Mouse (Mus musculus) MEL (cell line): ENCODE measurements at regions not wholly inside any gene's neighbourhood (a gene's known extent, or its start where the extent isn't known, plus 50 kb on each side); places are given as distances from the start of the nearest gene placed in this dataset.

Source experiments
- DNase-seq: peaks from one replicate; pipeline ENCODE4 v3.0.0; 2011; ENCODE audit warnings: low read depth, low spot score
- H3K27ac ChIP-seq: 2 replicates; pipeline ENCODE4 v1.5.1; 2012; ENCODE audit warnings: low read depth, mild to moderate bottlenecking, control low read depth, low read length, moderate library complexity; ENCODE audit not compliant: control insufficient read depth
- H3K27me3 ChIP-seq, 2 experiments: fragments of 150-350 bp in 1 of 2; sonication (generic) in 1 of 2; 2 replicates each; pipeline ENCODE4 v1.6.1; 2012; ENCODE audit warnings: low read length in 2 of 2, mild to moderate bottlenecking in 2 of 2, improper control_type of control experiment in 1 of 2, moderate library complexity in 1 of 2; ENCODE audit not compliant: insufficient read depth in 2 of 2, control insufficient read depth in 1 of 2
- H3K36me3 ChIP-seq, 2 experiments: 2 replicates each; pipeline ENCODE4 v1.6.1; 2012 to 2014; ENCODE audit warnings: low read length in 2 of 2, improper control_type of control experiment in 1 of 2, inconsistent platforms in 1 of 2, mild to moderate bottlenecking in 1 of 2; ENCODE audit not compliant: insufficient read depth in 2 of 2, control insufficient read depth in 1 of 2
- H3K4me1 ChIP-seq, 2 experiments: fragments of 150-350 bp in 1 of 2; sonication (generic) in 1 of 2; 2 replicates each; pipeline ENCODE4 v1.6.1; 2012; ENCODE audit warnings: low read length in 2 of 2, improper control_type of control experiment in 1 of 2, mild to moderate bottlenecking in 1 of 2; ENCODE audit not compliant: insufficient read depth in 2 of 2, control insufficient read depth in 1 of 2
- H3K4me3 ChIP-seq, 2 experiments: fragments of 150-350 bp in 1 of 2; sonication (generic) in 1 of 2; 2 replicates each; pipeline ENCODE4 v1.5.1; 2012; ENCODE audit warnings: low read depth in 2 of 2, low read length in 2 of 2, mild to moderate bottlenecking in 2 of 2, moderate library complexity in 2 of 2, control low read depth in 1 of 2, improper control_type of control experiment in 1 of 2; ENCODE audit not compliant: control insufficient read depth in 1 of 2, insufficient read depth in 1 of 2
- H3K79me2 ChIP-seq: 2 replicates; pipeline ENCODE4 v1.6.1; 2012; ENCODE audit warnings: mild to moderate bottlenecking, low read length, moderate library complexity; ENCODE audit not compliant: control insufficient read depth, poor library complexity, insufficient read depth
- H3K9ac ChIP-seq: 2 replicates; pipeline ENCODE4 v1.6.1; 2012; ENCODE audit warnings: low read depth, mild to moderate bottlenecking, control low read depth, low read length, moderate library complexity; ENCODE audit not compliant: control insufficient read depth, poor library complexity, severe bottlenecking
- H3K9me3 ChIP-seq: fragments of 150-350 bp; sonication (generic); replicated peaks from 2 replicates; pipeline ENCODE4 v1.6.1; 2012; ENCODE audit warnings: mild to moderate bottlenecking, low read length, improper control_type of control experiment, moderate library complexity; ENCODE audit not compliant: insufficient read depth
- CHD1 ChIP-seq: IDR thresholded peaks from 2 replicates; pipeline ENCODE4 v1.6.1; 2012; ENCODE audit warnings: low read depth, mild to moderate bottlenecking, inconsistent platforms, low read length, improper control_type of control experiment
- CHD2 ChIP-seq: IDR thresholded peaks from 2 replicates; pipeline ENCODE4 v1.6.1; 2011; ENCODE audit warnings: low read length, improper control_type of control experiment
- E2F4 ChIP-seq: IDR thresholded peaks from 2 replicates; pipeline ENCODE4 v1.6.1; 2011; ENCODE audit warnings: low read depth, low read length, improper control_type of control experiment, borderline replicate concordance
- EP300 ChIP-seq, 2 experiments: IDR thresholded peaks; 2 replicates each; pipeline ENCODE4 v1.6.1; 2011; ENCODE audit warnings: improper control_type of control experiment in 2 of 2, low read length in 2 of 2, low read depth in 1 of 2, mild to moderate bottlenecking in 1 of 2
- ETS1 ChIP-seq: IDR thresholded peaks from 2 replicates; pipeline ENCODE4 v1.6.1; 2012; ENCODE audit warnings: low read depth, mild to moderate bottlenecking, inconsistent platforms, low read length, improper control_type of control experiment, moderate library complexity
- GABPA ChIP-seq: IDR thresholded peaks from 2 replicates; pipeline ENCODE4 v1.6.1; 2012; ENCODE audit warnings: low read depth, mild to moderate bottlenecking, inconsistent platforms, low read length, improper control_type of control experiment, moderate library complexity
- JUND ChIP-seq: IDR thresholded peaks from 2 replicates; pipeline ENCODE4 v1.6.1; 2011; ENCODE audit warnings: low read depth, mild to moderate bottlenecking, improper control_type of control experiment, low read length
- KAT2A ChIP-seq: conservative IDR thresholded peaks from 2 replicates; pipeline ENCODE4 v1.6.1; 2012; ENCODE audit warnings: low read depth, low read length, improper control_type of control experiment, inconsistent platforms
- MAX ChIP-seq: IDR thresholded peaks from 2 replicates; pipeline ENCODE4 v1.6.1; 2011; ENCODE audit warnings: low read length, improper control_type of control experiment
- MAZ ChIP-seq: IDR thresholded peaks from 2 replicates; pipeline ENCODE4 v1.6.1; 2012; ENCODE audit warnings: low read depth, mild to moderate bottlenecking, inconsistent platforms, low read length, improper control_type of control experiment
- MEF2A ChIP-seq: IDR thresholded peaks from 2 replicates; pipeline ENCODE4 v1.6.1; 2014; ENCODE audit warnings: low read depth, mild to moderate bottlenecking, inconsistent platforms, low read length, improper control_type of control experiment; ENCODE audit not compliant: poor library complexity, insufficient replicate concordance, severe bottlenecking; ENCODE audit errors: extremely low read depth
- MYB ChIP-seq: IDR thresholded peaks from 2 replicates; pipeline ENCODE4 v1.6.1; 2011; ENCODE audit warnings: mild to moderate bottlenecking, low read depth, low read length, improper control_type of control experiment
- MYC ChIP-seq: IDR thresholded peaks from 2 replicates; pipeline ENCODE4 v1.6.1; 2011; ENCODE audit warnings: low read depth, mild to moderate bottlenecking, low read length, improper control_type of control experiment, moderate library complexity
- NELFE ChIP-seq: IDR thresholded peaks from 2 replicates; pipeline ENCODE4 v1.6.1; 2011; ENCODE audit warnings: low read depth, low read length, improper control_type of control experiment
- NRF1 ChIP-seq: IDR thresholded peaks from 2 replicates; pipeline ENCODE4 v1.6.1; 2014; ENCODE audit warnings: low read depth, mild to moderate bottlenecking, inconsistent platforms, low read length, improper control_type of control experiment, moderate library complexity; ENCODE audit not compliant: poor library complexity, insufficient read depth, severe bottlenecking
- POLR2A ChIP-seq, 2 experiments: IDR thresholded peaks; 2 replicates each; pipeline ENCODE4 v1.6.1; 2011 to 2012; ENCODE audit warnings: low read length in 2 of 2, mild to moderate bottlenecking in 2 of 2, control low read depth in 1 of 2, improper control_type of control experiment in 1 of 2, low read depth in 1 of 2, moderate library complexity in 1 of 2; ENCODE audit not compliant: control insufficient read depth in 1 of 2, insufficient read depth in 1 of 2, poor library complexity in 1 of 2
- POLR2AphosphoS5 ChIP-seq: IDR thresholded peaks from 2 replicates; pipeline ENCODE4 v1.6.1; 2012; ENCODE audit warnings: low read depth, borderline replicate concordance, mild to moderate bottlenecking, inconsistent platforms, low read length, moderate library complexity, mixed read lengths
- SIN3A ChIP-seq: IDR thresholded peaks from 2 replicates; pipeline ENCODE4 v1.6.1; 2012; ENCODE audit warnings: low read length, improper control_type of control experiment, inconsistent platforms
- TAL1 ChIP-seq: IDR thresholded peaks from 2 replicates; pipeline ENCODE4 v1.6.1; 2012; ENCODE audit warnings: mild to moderate bottlenecking, inconsistent platforms, low read length, moderate library complexity, mixed read lengths
- TBP ChIP-seq: IDR thresholded peaks from 2 replicates; pipeline ENCODE4 v1.8.0; 2011; ENCODE audit warnings: low read depth, low read length, improper control_type of control experiment
- UBTF ChIP-seq: IDR thresholded peaks from 2 replicates; pipeline ENCODE4 v1.6.1; 2012; ENCODE audit warnings: low read depth, mild to moderate bottlenecking, inconsistent platforms, low read length, improper control_type of control experiment, moderate library complexity, borderline replicate concordance; ENCODE audit not compliant: insufficient read depth
- USF1 ChIP-seq: IDR thresholded peaks from 2 replicates; pipeline ENCODE4 v1.6.1; 2014; ENCODE audit warnings: low read depth, mild to moderate bottlenecking, inconsistent platforms, low read length, improper control_type of control experiment, moderate library complexity
- USF2 ChIP-seq, 2 experiments: IDR thresholded peaks; 2 replicates each; pipeline ENCODE4 v1.6.1; 2011 to 2012; ENCODE audit warnings: improper control_type of control experiment in 2 of 2, low read length in 2 of 2, borderline replicate concordance in 1 of 2, inconsistent platforms in 1 of 2, low read depth in 1 of 2, mild to moderate bottlenecking in 1 of 2; ENCODE audit not compliant: insufficient read depth in 1 of 2
- ZKSCAN1 ChIP-seq: IDR thresholded peaks from 2 replicates; pipeline ENCODE4 v1.6.1; 2012; ENCODE audit warnings: low read depth, mild to moderate bottlenecking, inconsistent platforms, low read length, improper control_type of control experiment, moderate library complexity
- ZMIZ1 ChIP-seq: IDR thresholded peaks from 2 replicates; pipeline ENCODE4 v1.6.1; 2012; ENCODE audit warnings: low read depth, mild to moderate bottlenecking, inconsistent platforms, low read length, improper control_type of control experiment, moderate library complexity

DNA sequence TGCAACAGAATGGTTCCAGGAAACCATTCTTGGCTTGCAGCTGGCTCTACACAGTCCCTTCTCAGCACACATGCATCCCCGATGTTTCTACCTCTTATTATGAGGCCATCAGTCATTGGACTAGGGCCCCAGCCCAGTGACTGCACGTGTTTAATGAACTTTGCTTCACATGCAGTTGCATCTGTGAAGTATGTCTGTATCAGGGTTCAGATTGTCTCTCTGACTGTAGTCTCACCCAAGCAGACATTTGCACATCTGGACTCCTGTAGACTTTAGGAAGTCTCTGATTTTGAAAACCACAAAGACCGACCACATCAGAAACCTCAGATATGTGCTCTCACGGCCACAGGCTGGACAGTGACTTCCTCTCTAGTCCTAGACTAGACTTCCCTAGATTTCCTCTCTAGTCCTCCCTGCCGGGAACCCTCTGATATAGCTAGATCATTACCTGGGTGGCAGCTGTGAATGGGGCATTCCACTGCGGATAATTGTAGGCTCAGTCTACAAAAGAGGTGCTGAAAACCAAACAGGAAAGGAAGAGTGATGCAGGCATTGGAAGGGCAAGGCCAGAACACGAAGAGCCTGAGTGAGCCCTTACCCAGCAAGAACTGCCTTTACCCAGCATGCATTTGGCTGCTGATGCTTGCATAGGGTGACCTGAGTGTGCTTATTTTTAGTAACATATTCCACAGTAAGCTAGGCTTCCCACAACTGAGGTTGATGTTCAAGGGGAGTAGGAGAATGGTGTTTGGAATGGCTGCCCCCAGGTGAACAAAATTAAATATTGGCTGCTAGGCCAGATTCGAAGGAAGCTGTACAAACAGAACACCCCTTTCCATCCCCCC lies 123.5 kb downstream of the Pmp22 start:
- H3K27me3 ChIP-seq = no peaks in the 10 kb centered on the region
- H3K27ac ChIP-seq = no peak overlapping the region
- H3K9ac ChIP-seq = no peak overlapping the region
- no peak for TF ChIP-seq USF1
- TF ChIP-seq ZKSCAN1 = no peak
- TF ChIP-seq ZMIZ1 = no peak
- no peak for TF ChIP-seq CHD2
- no peak for TF ChIP-seq UBTF
- TF ChIP-seq KAT2A = no peak
- no peak for TF ChIP-seq JUND
- TF ChIP-seq POLR2A (IDR thresholded peaks at IDR 0.05; ENCODE audit: control insufficient read depth in 1 of 2, insufficient read depth in 1 of 2, low read depth in 1 of 2, low read length in 2 of 2, poor library complexity in 1 of 2) = no peak
- no peak for TF ChIP-seq POLR2AphosphoS5
- no peak for TF ChIP-seq TBP
- no peak for TF ChIP-seq MYB
- no peak for TF ChIP-seq SIN3A
- no peak for TF ChIP-seq NELFE
- no peak for TF ChIP-seq TAL1
- no peak for TF ChIP-seq MAZ
- no peak for TF ChIP-seq ETS1
- no peaks in the 10 kb centered on the region for H3K9me3 ChIP-seq
- H3K4me3 ChIP-seq = no peak overlapping the region
- no peaks in the 10 kb centered on the region for H3K4me1 ChIP-seq
- DNase-seq = no peak
- no peaks in the 10 kb centered on the region for H3K79me2 ChIP-seq
- no peaks in the 10 kb centered on the region for H3K36me3 ChIP-seq

DNA sequence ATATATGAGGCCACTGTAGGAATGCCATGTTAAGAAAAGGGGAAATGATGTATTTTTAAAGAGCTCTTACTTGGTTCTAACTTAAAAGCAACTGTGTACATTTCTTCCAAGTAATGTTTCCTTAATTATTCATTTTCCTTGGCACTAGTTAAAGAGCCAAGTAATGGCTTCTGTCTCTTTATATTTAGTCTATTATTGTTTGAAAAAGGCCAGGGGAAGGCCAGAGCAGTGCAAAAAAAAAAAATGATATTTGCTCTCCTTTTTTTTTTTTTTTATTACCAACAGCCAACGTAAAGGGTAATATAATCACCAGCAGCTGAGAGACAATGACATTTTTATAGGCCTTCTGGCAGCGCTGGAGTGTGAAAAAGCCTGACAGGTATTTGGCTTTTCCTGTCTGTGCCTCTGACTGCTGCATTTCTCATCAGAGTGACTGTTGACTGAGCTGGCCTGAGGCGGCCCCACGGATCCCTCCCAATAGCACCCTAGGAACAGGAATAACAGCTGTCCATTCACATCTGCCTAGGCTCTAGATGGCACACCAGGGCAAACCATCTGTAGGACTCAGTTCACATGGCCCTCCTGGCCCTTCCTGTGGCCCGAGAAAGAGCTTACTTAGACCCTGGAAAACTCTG lies 124.3 kb downstream of the Pmp22 start:
- Histone ChIP-seq H3K9me3 (no peaks in the 10 kb centered on the region), H3K36me3 (no peaks in the 10 kb centered on the region)
- TF ChIP-seq MEF2A (no peak), CHD1 (no peak), MAZ (no peak), POLR2AphosphoS5 (no peak), POLR2A (IDR thresholded peaks at IDR 0.05; ENCODE audit: control insufficient read depth in 1 of 2, insufficient read depth in 1 of 2, low read depth in 1 of 2, low read length in 2 of 2, poor library complexity in 1 of 2) (no peak), E2F4 (no peak), NRF1 (no peak), NELFE (no peak), SIN3A (no peak), EP300 (IDR thresholded peaks at IDR 0.05; ENCODE audit: low read depth in 1 of 2, low read length in 2 of 2) (no peak), MYC (no peak), MAX (no peak), USF2 (IDR thresholded peaks at IDR 0.05; ENCODE audit: borderline replicate concordance in 1 of 2, insufficient read depth in 1 of 2, low read depth in 1 of 2, low read length in 2 of 2) (no peak), GABPA (no peak)
- TF ChIP-seq, all 39 proteins: peak for 0
- Histone ChIP-seq H3K79me2 (no peaks in the 10 kb centered on the region), H3K4me3 (no peak overlapping the region), H3K4me1 (no peaks in the 10 kb centered on the region), H3K9ac (no peak overlapping the region), H3K27me3 (no peaks in the 10 kb centered on the region), H3K27ac (no peak overlapping the region)
- DNase-seq = no peak
